36 mouse cellular contexts compared by ENCODE assay signal in the genomic region with DNA sequence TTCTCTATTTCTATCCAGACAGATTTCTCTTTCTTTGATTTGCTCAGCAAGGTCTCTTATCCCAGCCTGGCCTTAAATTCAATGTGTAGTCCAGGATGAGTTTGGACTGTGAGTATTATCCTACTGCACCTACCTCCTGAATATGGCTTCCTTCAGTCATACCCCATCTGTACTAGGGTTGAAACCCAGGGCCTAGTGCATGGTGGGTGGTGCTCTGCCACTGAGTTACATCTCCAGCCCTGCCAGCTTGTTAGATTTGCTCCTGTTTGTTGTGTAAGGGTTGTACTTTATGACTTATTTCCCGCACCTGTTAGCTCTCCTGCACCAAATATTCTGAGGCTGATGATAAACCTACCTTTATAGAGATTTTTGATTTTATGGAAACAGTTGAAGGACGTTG.
"Had no signal": no experiment of that assay in that cellular context is flagged by ENCODE, and none has a peak within 500 bp of the region (broad histone marks: within the 10 kb centered on the region; RNA-seq: fewer than 3 reads in every experiment).

No protein-coding gene starts in this region.

- H3K4me3 ChIP-seq: heart, adult 2 months; heart, embryonic 10.5 days; heart, embryonic 12.5 days; heart, embryonic 13.5 days; heart, embryonic 15.5 days; hindbrain, embryonic 10.5 days; hindbrain, embryonic 12.5 days; hindbrain, embryonic 13.5 days; hindbrain, embryonic 15.5 days; intestine, embryonic 15.5 days; kidney, embryonic 15.5 days; layer of hippocampus, adult 2 months had no signal

- H3K27me3 ChIP-seq: heart, embryonic 12.5 days; heart, embryonic 13.5 days; heart, embryonic 15.5 days; hindbrain, embryonic 12.5 days; hindbrain, embryonic 13.5 days; hindbrain, embryonic 15.5 days; intestine, embryonic 15.5 days; kidney, embryonic 15.5 days had no signal

- H3K36me3 ChIP-seq: hindbrain, embryonic 12.5 days; hindbrain, embryonic 15.5 days had no signal

- H3K9me3 ChIP-seq: heart, embryonic 10.5 days; heart, embryonic 12.5 days; heart, embryonic 13.5 days; heart, embryonic 15.5 days; hindbrain, embryonic 10.5 days; hindbrain, embryonic 12.5 days; hindbrain, embryonic 13.5 days; hindbrain, embryonic 15.5 days; intestine, embryonic 15.5 days; kidney, embryonic 15.5 days had no signal

- H3K9ac ChIP-seq: heart, embryonic 12.5 days; heart, embryonic 13.5 days; heart, embryonic 15.5 days; hindbrain, embryonic 12.5 days; hindbrain, embryonic 13.5 days; hindbrain, embryonic 14.5 days; hindbrain, embryonic 15.5 days; intestine, embryonic 15.5 days; kidney, embryonic 15.5 days had no signal

- H3K4me2 ChIP-seq: heart, embryonic 11.5 days; heart, embryonic 12.5 days; heart, embryonic 13.5 days; heart, embryonic 15.5 days; hindbrain, embryonic 12.5 days; hindbrain, embryonic 13.5 days; hindbrain, embryonic 14.5 days; hindbrain, embryonic 15.5 days; intestine, embryonic 15.5 days; kidney, embryonic 15.5 days had no signal

- ATAC-seq: hindbrain, embryonic 16.5 days; hindbrain, postnatal 0 days; inflammation-experienced regulatory T-cells, adult 6 months; intestine, embryonic 15.5 days; intestine, embryonic 16.5 days; intestine, postnatal 0 days had no signal

- DNase-seq: heart, adult 2 months; heart, postnatal 10 days; heart, postnatal 14 days; heart, postnatal 36 days; heart, postnatal 4 days; kidney, adult 11 months; kidney, adult 18-20 months; kidney, adult 2 months; kidney, adult 8-10 months; kidney, adult 9 months; kidney, postnatal 10 days; kidney, postnatal 14 days; kidney, postnatal 25 days; kidney, postnatal 36 days; kidney, postnatal 4 days; layer of hippocampus, adult 9-11 months; layer of hippocampus, postnatal 36 days had no signal

- H3K27ac ChIP-seq: heart, adult 2 months; heart, embryonic 10.5 days; heart, embryonic 13.5 days; heart, embryonic 15.5 days; hindbrain, embryonic 10.5 days; hindbrain, embryonic 12.5 days; hindbrain, embryonic 13.5 days; hindbrain, embryonic 14.5 days; hindbrain, embryonic 15.5 days; hindbrain, postnatal 0 days; intestine, embryonic 15.5 days; kidney, embryonic 15.5 days; kidney, postnatal 0 days; layer of hippocampus, adult 2 months had no signal
